Mouse (Mus musculus): ENCODE data around the gene Coq5. TPM values are rescaled to one million over a fixed set of nuclear protein-coding genes. Genes with fewer than 3 reads are reported as not detected.

Gene Coq5
- polyA plus RNA-seq, 1 experiment from 2014 or later: 18.9 TPM

GRCm38 (mm10) chr5:115234519-115234918 is 44.9 kb upstream of the Coq5 start:
- Histone ChIP-seq H3K27me3 (replicated peaks; ENCODE audit: insufficient read depth, low read length) (no peaks in the 10 kb centered on the region), H3K4me3 (ENCODE audit: low read depth, low read length) (no peak overlapping the region), H3K36me3 (ENCODE audit: insufficient read depth, low read length) (no peaks in the 10 kb centered on the region), H3K27ac (ENCODE audit: low read length) (no peak overlapping the region), H3K4me2 (replicated peaks; ENCODE audit: low read depth, low read length) (no peak overlapping the region), H3K9me3 (ENCODE audit: low read length) (no peaks in the 10 kb centered on the region), H3K9ac (replicated peaks; ENCODE audit: low read depth) (no peak overlapping the region), H3K4me1 (ENCODE audit: insufficient read depth, low read depth, low read length) (peaks cover 7% of the 10 kb centered on the region; the same call in 1 of the 2 replicates)
- WGBS: 76% methylated on average over 6 of the region's 6 CpGs
- ATAC-seq (no peak), DNase-seq (ENCODE audit: low spot score) (no peak)
- no peak for TF ChIP-seq EP300 (IDR thresholded peaks at IDR 0.05)
- no peak for TF ChIP-seq CTCF (IDR thresholded peaks at IDR 0.05)

GRCm38 (mm10) chr5:115235323-115235771 is 44.1 kb upstream of the Coq5 start:
- Histone ChIP-seq H3K9me3 (ENCODE audit: low read length) (no peaks in the 10 kb centered on the region), H3K4me3 (ENCODE audit: low read depth, low read length) (peak overlapping the region; percentile 55), H3K36me3 (ENCODE audit: insufficient read depth, low read length) (0 out of 2 replicates have a peak, but pooled peaks cover 2% of the 10 kb centered on the region), H3K27ac (ENCODE audit: low read length) (peak overlapping the region; percentile 1; the same call in 1 of the 2 replicates), H3K4me2 (replicated peaks; ENCODE audit: low read depth, low read length) (peak overlapping the region; percentile 86), H3K9ac (replicated peaks; ENCODE audit: low read depth) (peak overlapping the region; percentile 23; the same call in 1 of the 2 replicates), H3K27me3 (replicated peaks; ENCODE audit: insufficient read depth, low read length) (no peaks in the 10 kb centered on the region), H3K4me1 (ENCODE audit: insufficient read depth, low read depth, low read length) (peaks cover 7% of the 10 kb centered on the region; the same call in 1 of the 2 replicates)
- ATAC-seq: peak; percentile 61
- 0% methylated on average over 39 of the region's 45 CpGs for WGBS
- DNase-seq (ENCODE audit: low spot score): peak; percentile 75
- no peak for TF ChIP-seq EP300 (IDR thresholded peaks at IDR 0.05)
- no peak for TF ChIP-seq CTCF (IDR thresholded peaks at IDR 0.05)

DNA sequence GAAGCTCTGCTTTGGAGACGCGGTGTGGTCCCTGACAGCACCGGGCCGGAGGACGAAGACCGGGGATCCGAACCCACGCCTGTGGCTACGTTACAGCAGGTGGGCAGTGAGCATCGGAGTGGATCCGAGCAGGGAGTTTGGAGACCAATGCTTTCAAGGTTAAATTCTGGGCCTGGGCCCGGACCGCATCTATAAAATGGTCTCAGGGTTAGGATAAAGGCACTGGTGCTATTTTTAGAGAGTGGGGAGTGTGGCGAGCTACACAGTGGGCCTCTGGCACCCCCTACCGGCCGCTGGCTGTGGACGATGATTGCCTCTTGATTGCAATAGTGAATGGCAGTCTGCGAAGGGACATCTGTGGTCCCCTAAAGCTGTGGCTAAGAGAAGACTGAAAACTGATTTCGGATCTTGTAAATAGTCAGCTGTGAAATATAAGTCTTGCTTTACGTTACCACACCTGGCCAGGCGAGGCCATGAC is 43.6 kb upstream of the Coq5 start, which contains the start of gene Pop5:
Pop5 (plus strand) TSS at position 51 of the 478 bp plus-strand sequence.
- WGBS: 2% methylated on average over 21 of the region's 21 CpGs
- ATAC-seq: peak; percentile 78
- H3K27ac ChIP-seq (ENCODE audit: low read length): peak within 1 kb of the TSS; percentile 1; the same call in 1 of the 2 replicates
- no peaks in the 10 kb centered on the region for H3K27me3 ChIP-seq (replicated peaks; ENCODE audit: insufficient read depth, low read length)
- H3K4me2 ChIP-seq (replicated peaks; ENCODE audit: low read depth, low read length): peak within 1 kb of the TSS; percentile 86
- H3K9me3 ChIP-seq (ENCODE audit: low read length): no peaks in the 10 kb centered on the region
- peak within 1 kb of the TSS; percentile 23; the same call in 1 of the 2 replicates for H3K9ac ChIP-seq (replicated peaks; ENCODE audit: low read depth)
- peak within 1 kb of the TSS; percentile 55 for H3K4me3 ChIP-seq (ENCODE audit: low read depth, low read length)
- H3K4me1 ChIP-seq (ENCODE audit: insufficient read depth, low read depth, low read length): peaks cover 7% of the 10 kb centered on the region; the same call in 1 of the 2 replicates
- H3K36me3 ChIP-seq (ENCODE audit: insufficient read depth, low read length): 0 out of 2 replicates have a peak, but pooled peaks cover 6% of the 10 kb centered on the region
- peak; percentile 94 for TF ChIP-seq CTCF (IDR thresholded peaks at IDR 0.05)
- TF ChIP-seq EP300 (IDR thresholded peaks at IDR 0.05): peak; percentile 42; the same call in 1 of the 2 replicates
- DNase-seq (ENCODE audit: low spot score): peak; percentile 94

- no peaks in the 10 kb centered on the region for H3K9me3 ChIP-seq (ENCODE audit: low read length)
- H3K4me2 ChIP-seq (replicated peaks; ENCODE audit: low read depth, low read length): peak overlapping the region; percentile 98
- peak overlapping the region; percentile 81 for H3K4me3 ChIP-seq (ENCODE audit: low read depth, low read length)
- WGBS: under 1% methylated on average over 88 of the region's 88 CpGs
- H3K27ac ChIP-seq (ENCODE audit: low read length): peak overlapping the region; percentile 33; the same call in 1 of the 2 replicates
- peaks cover 25% of the 10 kb centered on the region; the same call in 1 of the 2 replicates for H3K36me3 ChIP-seq (ENCODE audit: insufficient read depth, low read length)
- ATAC-seq: peak; percentile 86
- H3K9ac ChIP-seq (replicated peaks; ENCODE audit: low read depth): peak overlapping the region; percentile 57
- peaks cover 7% of the 10 kb centered on the region; the same call in 1 of the 2 replicates for H3K4me1 ChIP-seq (ENCODE audit: insufficient read depth, low read depth, low read length)
- DNase-seq (ENCODE audit: low spot score): peak; percentile 95
- no peaks in the 10 kb centered on the region for H3K27me3 ChIP-seq (replicated peaks; ENCODE audit: insufficient read depth, low read length)
- TF ChIP-seq EP300 (IDR thresholded peaks at IDR 0.05): no peak
- no peak for TF ChIP-seq CTCF (IDR thresholded peaks at IDR 0.05)
These were observed 41.4 kb upstream of the Coq5 start for GRCm38 (mm10) chr5:115237803-115238728.

DNA sequence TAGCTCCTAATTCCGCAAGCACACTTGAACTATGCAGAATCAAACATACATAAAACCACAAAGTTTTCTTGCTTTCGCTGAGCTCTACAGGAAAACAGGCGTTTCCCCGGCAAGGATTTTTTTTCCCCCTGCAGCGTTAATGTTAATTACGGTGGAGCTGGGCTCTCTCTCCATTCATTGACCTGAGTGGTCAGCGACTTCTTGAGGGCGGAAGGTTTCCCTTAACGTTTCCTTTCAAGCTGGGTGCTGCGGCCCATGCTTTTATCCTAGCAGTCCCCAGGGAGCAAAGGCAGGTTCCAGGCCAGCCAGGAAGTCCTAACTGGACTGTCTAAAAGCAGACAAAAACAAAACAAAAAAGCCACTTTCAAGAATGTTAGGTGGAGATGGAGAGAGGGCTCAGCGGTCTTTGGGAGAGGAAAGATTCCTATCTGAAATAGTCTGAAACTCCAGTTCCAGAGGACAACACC is 40.7 kb upstream of the Coq5 start:
- Histone ChIP-seq H3K9ac (replicated peaks; ENCODE audit: low read depth) (peak overlapping the region; percentile 57; the same call in 1 of the 2 replicates), H3K4me2 (replicated peaks; ENCODE audit: low read depth, low read length) (peak overlapping the region; percentile 98), H3K4me3 (ENCODE audit: low read depth, low read length) (peak overlapping the region; percentile 81; the same call in 1 of the 2 replicates), H3K4me1 (ENCODE audit: insufficient read depth, low read depth, low read length) (peaks cover 7% of the 10 kb centered on the region; the same call in 1 of the 2 replicates), H3K9me3 (ENCODE audit: low read length) (no peaks in the 10 kb centered on the region), H3K36me3 (ENCODE audit: insufficient read depth, low read length) (peaks cover 32% of the 10 kb centered on the region; the same call in 1 of the 2 replicates), H3K27ac (ENCODE audit: low read length) (no peak overlapping the region), H3K27me3 (replicated peaks; ENCODE audit: insufficient read depth, low read length) (no peaks in the 10 kb centered on the region)
- ATAC-seq (no peak), DNase-seq (ENCODE audit: low spot score) (no peak)
- no peak for TF ChIP-seq CTCF (IDR thresholded peaks at IDR 0.05)
- no peak for TF ChIP-seq EP300 (IDR thresholded peaks at IDR 0.05)
- 6% methylated on average over 11 of the region's 11 CpGs for whole genome bisulfite sequencing

DNA sequence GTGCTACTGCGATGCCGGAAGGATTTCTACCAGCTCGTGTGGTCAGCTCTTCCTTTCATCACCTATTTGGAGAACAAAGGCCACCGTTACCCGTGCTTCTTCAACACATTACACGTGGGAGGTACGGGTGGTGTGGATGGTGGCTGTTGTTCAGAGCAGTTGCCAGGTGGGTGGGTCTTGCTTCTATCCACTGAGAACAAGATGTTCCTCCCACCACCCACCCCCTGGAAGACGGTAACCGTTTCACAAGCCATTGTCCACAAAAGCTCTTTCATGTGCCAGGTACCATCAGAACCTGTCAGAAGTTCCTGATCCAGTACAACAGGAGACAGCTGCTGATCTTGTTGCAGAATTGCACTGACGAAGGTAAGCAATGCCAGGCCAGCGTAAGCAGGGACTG is 39.3 kb upstream of the Coq5 start:
- no peak overlapping the region for H3K9ac ChIP-seq (replicated peaks; ENCODE audit: low read depth)
- ATAC-seq (no peak), DNase-seq (ENCODE audit: low spot score) (no peak)
- no peak for TF ChIP-seq CTCF (IDR thresholded peaks at IDR 0.05)
- TF ChIP-seq EP300 (IDR thresholded peaks at IDR 0.05): no peak
- H3K36me3 ChIP-seq (ENCODE audit: insufficient read depth, low read length): peaks cover 45% of the 10 kb centered on the region; the same call in 1 of the 2 replicates
- no peaks in the 10 kb centered on the region for H3K9me3 ChIP-seq (ENCODE audit: low read length)
- H3K4me2 ChIP-seq (replicated peaks; ENCODE audit: low read depth, low read length): no peak overlapping the region
- H3K27me3 ChIP-seq (replicated peaks; ENCODE audit: insufficient read depth, low read length): no peaks in the 10 kb centered on the region
- peaks cover 7% of the 10 kb centered on the region; the same call in 1 of the 2 replicates for H3K4me1 ChIP-seq (ENCODE audit: insufficient read depth, low read depth, low read length)
- H3K4me3 ChIP-seq (ENCODE audit: low read depth, low read length): no peak overlapping the region
- no peak overlapping the region for H3K27ac ChIP-seq (ENCODE audit: low read length)
- WGBS: 84% methylated on average over 11 of the region's 11 CpGs

Measured in lung, postnatal 0 days (tissue).